Mouse (Mus musculus) liver, embryonic 14.5 days (tissue): Measurements from ENCODE around the gene Lyst. TPM values are rescaled to one million over a fixed set of nuclear protein-coding genes. Genes with fewer than 3 reads are reported as not detected.

ENCODE experiments used
- ATAC-seq: fragments of 200-750 bp; cut with Nextera tagmentation; 2 replicates; pipeline ENCODE4 v1.8.0; 2017; ENCODE audit warnings: moderate number of reproducible peaks, mild to moderate bottlenecking, moderate library complexity; ENCODE audit not compliant: insufficient read depth
- DNase-seq, 3 experiments: peaks; one replicate each; pipeline ENCODE4 v3.0.0-alpha.2; 2012 to 2013; ENCODE audit warnings: low read depth in 3 of 3, low spot score in 3 of 3
- H3K27ac ChIP-seq: fragments of 300-500 bp; sonication (generic); 2 replicates; pipeline ENCODE4 v1.5.1; 2014; ENCODE audit warnings: moderate library complexity, mild to moderate bottlenecking, control low read depth, inconsistent platforms
- H3K27me3 ChIP-seq: fragments of 300-500 bp; sonication (generic); 2 replicates; pipeline ENCODE4 v1.6.1; 2014; ENCODE audit warnings: mild to moderate bottlenecking, low read length, moderate library complexity; ENCODE audit not compliant: control insufficient read depth, insufficient read depth
- H3K36me3 ChIP-seq: fragments of 300-500 bp; sonication (generic); replicated peaks from 2 replicates; pipeline ENCODE4 v1.6.1; 2014; ENCODE audit warnings: low read depth; ENCODE audit not compliant: control insufficient read depth, insufficient read depth
- H3K4me1 ChIP-seq, 2 experiments: fragments of 200-500 bp in 1 of 2; fragments of 300-500 bp in 1 of 2; sonication (generic) in 1 of 2; replicated peaks; 2 replicates each; pipeline ENCODE4 v1.6.1; 2012 to 2014; ENCODE audit warnings: antibody characterized with exemption in 1 of 2, inconsistent platforms in 1 of 2, low read length in 1 of 2; ENCODE audit not compliant: control insufficient read depth in 2 of 2, insufficient read depth in 2 of 2
- H3K4me2 ChIP-seq: fragments of 300-500 bp; sonication (generic); 2 replicates; pipeline ENCODE4 v1.6.1; 2014; ENCODE audit warnings: low read depth, mild to moderate bottlenecking, control low read depth, moderate library complexity
- H3K4me3 ChIP-seq, 2 experiments: fragments of 200-500 bp in 1 of 2; fragments of 300-500 bp in 1 of 2; sonication (generic) in 1 of 2; 2 replicates each; pipeline ENCODE4 v1.5.1; 2012 to 2014; ENCODE audit warnings: low read depth in 2 of 2, low read length in 2 of 2, mild to moderate bottlenecking in 2 of 2, control low read depth in 1 of 2, inconsistent platforms in 1 of 2, moderate library complexity in 1 of 2; ENCODE audit not compliant: insufficient read depth in 1 of 2
- H3K9ac ChIP-seq: fragments of 300-500 bp; sonication (generic); replicated peaks from 2 replicates; pipeline ENCODE4 v1.6.1; 2014; ENCODE audit warnings: mild to moderate bottlenecking, control low read depth, moderate library complexity
- H3K9me3 ChIP-seq: fragments of 300-500 bp; sonication (generic); 2 replicates; pipeline ENCODE4 v1.6.1; 2016; ENCODE audit warnings: low read length, mixed read lengths; ENCODE audit not compliant: control insufficient read depth
- CTCF ChIP-seq: IDR thresholded peaks from 2 replicates; pipeline ENCODE4 v1.5.1; 2016; ENCODE audit warnings: antibody characterized with exemption, low read depth, control low read depth
- EP300 ChIP-seq: IDR thresholded peaks from 2 replicates; pipeline ENCODE4 v1.6.1; 2016; ENCODE audit warnings: antibody characterized with exemption, low read depth
- WGBS: fragments of 180-500 bp; shearing (Covaris S2); extraction: QIAGEN DNeasy Blood & Tissue Kit; methylation state at CpG from one replicate; pipeline ENCODE4 v1.1.7; 2014; ENCODE audit not compliant: insufficient replicate concordance; 5-methylcytosine and 5-hydroxymethylcytosine counted together
- polyA plus RNA-seq, 2 experiments: library from polyadenylated mRNA; depleted of rRNA in 1 of 2; stranded (reverse) in 1 of 2; unstranded in 1 of 2; fragments of >200 nt; fragmentation: Nextera tagmentation in 1 of 2; extraction: Ambion mirVana in 1 of 2; gene quantifications; 2 replicates each; pipeline versions ENCODE4 v1.2.1 to v1.2.3; 2012 to 2014

Gene Lyst
- polyA plus RNA-seq, 2 experiments, result 1.8 to 2.3 TPM

- Histone ChIP-seq H3K4me2 (peak overlapping the region; percentile 91), H3K4me3 (0 out of 4 replicates have a peak overlapping the region, but pooled peaks of 1 of the 2 experiments have one; percentile 18), H3K4me1 (peaks cover 8 to 13% of the 10 kb centered on the region in 2 experiments), H3K27ac (no peak overlapping the region), H3K9ac (no peak overlapping the region), H3K36me3 (no peaks in the 10 kb centered on the region), H3K27me3 (no peaks in the 10 kb centered on the region), H3K9me3 (no peaks in the 10 kb centered on the region)
- DNase-seq (no peak), ATAC-seq (no peak)
- WGBS, result 50% methylated on average over 4 of the region's 4 CpGs
- TF ChIP-seq CTCF, result no peak
- TF ChIP-seq EP300, result no peak
These were observed 1.7 kb downstream of the Lyst start for GRCm38 (mm10) chr13:13591892-13592291.

- ATAC-seq (no peak), DNase-seq (no peak)
- peaks cover 0 to 2% of the 10 kb centered on the region in 2 experiments; a peak in 1 of 4 replicates for H3K4me1 ChIP-seq
- no peaks in the 10 kb centered on the region for H3K27me3 ChIP-seq
- H3K9me3 ChIP-seq, result no peaks in the 10 kb centered on the region
- no peak overlapping the region for H3K27ac ChIP-seq
- TF ChIP-seq EP300, result no peak
- TF ChIP-seq CTCF, result no peak
- H3K4me3 ChIP-seq, result no peak overlapping the region
- H3K9ac ChIP-seq, result no peak overlapping the region
- H3K36me3 ChIP-seq, result no peaks in the 10 kb centered on the region
- WGBS, result 75% methylated on average over 7 of the region's 7 CpGs
- H3K4me2 ChIP-seq, result no peak overlapping the region
These were observed 6.3 kb downstream of the Lyst start for GRCm38 (mm10) chr13:13596424-13597044.

GRCm38 (mm10) chr13:13597896-13598295 lies 7.7 kb downstream of the Lyst start:
- H3K4me2 ChIP-seq, result no peak overlapping the region
- no peak overlapping the region for H3K27ac ChIP-seq
- no peak for TF ChIP-seq EP300
- no peak for TF ChIP-seq CTCF
- WGBS, result 64% methylated on average over 2 of the region's 2 CpGs
- no peak for DNase-seq
- no peaks in the 10 kb centered on the region for H3K36me3 ChIP-seq
- ATAC-seq, result no peak
- H3K4me1 ChIP-seq, result no peaks in the 10 kb centered on the region
- no peak overlapping the region for H3K4me3 ChIP-seq
- no peaks in the 10 kb centered on the region for H3K27me3 ChIP-seq
- H3K9ac ChIP-seq, result no peak overlapping the region
- no peaks in the 10 kb centered on the region for H3K9me3 ChIP-seq

GRCm38 (mm10) chr13:13601407-13601806 lies 11.2 kb downstream of the Lyst start:
- ATAC-seq, result no peak
- TF ChIP-seq EP300 (no peak), CTCF (no peak)
- no peaks in the 10 kb centered on the region for H3K9me3 ChIP-seq
- DNase-seq, result no peak
- H3K27me3 ChIP-seq, result no peaks in the 10 kb centered on the region
- WGBS, result 69% methylated on average over 2 of the region's 2 CpGs
- H3K4me2 ChIP-seq, result no peak overlapping the region
- H3K4me1 ChIP-seq, result no peaks in the 10 kb centered on the region
- no peak overlapping the region for H3K27ac ChIP-seq
- H3K36me3 ChIP-seq, result no peaks in the 10 kb centered on the region
- no peak overlapping the region for H3K9ac ChIP-seq
- H3K4me3 ChIP-seq, result no peak overlapping the region

GRCm38 (mm10) chr13:13606149-13606548 lies 16.0 kb downstream of the Lyst start:
- TF ChIP-seq CTCF (no peak), EP300 (no peak)
- Histone ChIP-seq H3K4me3 (no peak overlapping the region), H3K27me3 (no peaks in the 10 kb centered on the region), H3K9me3 (no peaks in the 10 kb centered on the region), H3K36me3 (no peaks in the 10 kb centered on the region), H3K4me2 (no peak overlapping the region), H3K9ac (no peak overlapping the region), H3K4me1 (no peaks in the 10 kb centered on the region; a peak in 1 of 4 replicates), H3K27ac (no peak overlapping the region)
- no peak for DNase-seq
- no peak for ATAC-seq
